Mouse (Mus musculus): ENCODE measurements around the gene Nipsnap1. TPM values are rescaled to one million over a fixed set of nuclear protein-coding genes. Genes with fewer than 3 reads are reported as not detected.

Nipsnap1 gene
- polyA plus RNA-seq (2012; ENCODE audit: insufficient read depth, insufficient read length, low replicate concordance, missing spikeins): not detected in 2 replicates

- Histone ChIP-seq H3K27ac (ENCODE audit: insufficient read depth, low read depth, low read length) (no peak within 1 kb of the TSS), H3K4me1 (ENCODE audit: control insufficient read depth, insufficient read depth, low read length) (peaks cover 8% of the 10 kb centered on the region), H3K4me3 (ENCODE audit: insufficient read depth, low read depth, low read length) (peak within 1 kb of the TSS; percentile 92)
- TF ChIP-seq CTCF (IDR thresholded peaks at IDR 0.05; ENCODE audit: insufficient read depth, low read depth, low read length) (no peak), POLR2A (IDR thresholded peaks at IDR 0.05; ENCODE audit: insufficient read depth, low read depth, low read length) (peak; percentile 49)
- WGBS: under 1% methylated on average over 30 of the region's 30 CpGs
Measured at GRCm38 (mm10) chr11:4873755-4874475, at the start of gene Nipsnap1. TSS of gene Nipsnap1 (plus strand) at chr11:4873951.

GRCm38 (mm10) chr11:4826152-4826778, 47.5 kb upstream of the Nipsnap1 start:
- TF ChIP-seq CTCF (IDR thresholded peaks at IDR 0.05; ENCODE audit: insufficient read depth, low read depth, low read length) (no peak), POLR2A (IDR thresholded peaks at IDR 0.05; ENCODE audit: insufficient read depth, low read depth, low read length) (no peak)
- H3K27ac ChIP-seq (ENCODE audit: insufficient read depth, low read depth, low read length): no peak overlapping the region
- WGBS: 93% methylated on average over 3 of the region's 3 CpGs
- H3K4me3 ChIP-seq (ENCODE audit: insufficient read depth, low read depth, low read length): no peak overlapping the region
- no peaks in the 10 kb centered on the region for H3K4me1 ChIP-seq (ENCODE audit: control insufficient read depth, insufficient read depth, low read length)

- Histone ChIP-seq H3K27ac (ENCODE audit: insufficient read depth, low read depth, low read length) (no peak overlapping the region), H3K4me3 (ENCODE audit: insufficient read depth, low read depth, low read length) (no peak overlapping the region), H3K4me1 (ENCODE audit: control insufficient read depth, insufficient read depth, low read length) (no peaks in the 10 kb centered on the region)
- TF ChIP-seq CTCF (IDR thresholded peaks at IDR 0.05; ENCODE audit: insufficient read depth, low read depth, low read length) (no peak), POLR2A (IDR thresholded peaks at IDR 0.05; ENCODE audit: insufficient read depth, low read depth, low read length) (no peak)
Measured at GRCm38 (mm10) chr11:4827340-4827739, 46.4 kb upstream of the Nipsnap1 start.

- no peak for TF ChIP-seq POLR2A (IDR thresholded peaks at IDR 0.05; ENCODE audit: insufficient read depth, low read depth, low read length)
- no peak for TF ChIP-seq CTCF (IDR thresholded peaks at IDR 0.05; ENCODE audit: insufficient read depth, low read depth, low read length)
- WGBS: 88% methylated on average over 2 of the region's 2 CpGs
- Histone ChIP-seq H3K27ac (ENCODE audit: insufficient read depth, low read depth, low read length) (no peak overlapping the region), H3K4me1 (ENCODE audit: control insufficient read depth, insufficient read depth, low read length) (no peaks in the 10 kb centered on the region), H3K4me3 (ENCODE audit: insufficient read depth, low read depth, low read length) (no peak overlapping the region)
Measured at GRCm38 (mm10) chr11:4827916-4828315, 45.8 kb upstream of the Nipsnap1 start.

GRCm38 (mm10) chr11:4831066-4831465, 42.7 kb upstream of the Nipsnap1 start:
- TF ChIP-seq POLR2A (IDR thresholded peaks at IDR 0.05; ENCODE audit: insufficient read depth, low read depth, low read length) (no peak), CTCF (IDR thresholded peaks at IDR 0.05; ENCODE audit: insufficient read depth, low read depth, low read length) (no peak)
- Histone ChIP-seq H3K4me1 (ENCODE audit: control insufficient read depth, insufficient read depth, low read length) (no peaks in the 10 kb centered on the region), H3K27ac (ENCODE audit: insufficient read depth, low read depth, low read length) (no peak overlapping the region), H3K4me3 (ENCODE audit: insufficient read depth, low read depth, low read length) (no peak overlapping the region)

- no peak for TF ChIP-seq CTCF (IDR thresholded peaks at IDR 0.05; ENCODE audit: insufficient read depth, low read depth, low read length)
- TF ChIP-seq POLR2A (IDR thresholded peaks at IDR 0.05; ENCODE audit: insufficient read depth, low read depth, low read length): no peak
- H3K4me3 ChIP-seq (ENCODE audit: insufficient read depth, low read depth, low read length): no peak overlapping the region
- H3K27ac ChIP-seq (ENCODE audit: insufficient read depth, low read depth, low read length): no peak overlapping the region
- WGBS: 78% methylated on average over 3 of the region's 3 CpGs
- H3K4me1 ChIP-seq (ENCODE audit: control insufficient read depth, insufficient read depth, low read length): no peaks in the 10 kb centered on the region
Measured at GRCm38 (mm10) chr11:4833295-4833939, 40.3 kb upstream of the Nipsnap1 start.

- Histone ChIP-seq H3K4me1 (ENCODE audit: control insufficient read depth, insufficient read depth, low read length) (no peaks in the 10 kb centered on the region), H3K4me3 (ENCODE audit: insufficient read depth, low read depth, low read length) (no peak overlapping the region), H3K27ac (ENCODE audit: insufficient read depth, low read depth, low read length) (no peak overlapping the region)
- TF ChIP-seq POLR2A (IDR thresholded peaks at IDR 0.05; ENCODE audit: insufficient read depth, low read depth, low read length) (no peak), CTCF (IDR thresholded peaks at IDR 0.05; ENCODE audit: insufficient read depth, low read depth, low read length) (no peak)
- 83% methylated on average over 6 of the region's 6 CpGs for WGBS
Measured at GRCm38 (mm10) chr11:4835436-4835835, 38.3 kb upstream of the Nipsnap1 start.

GRCm38 (mm10) chr11:4836755-4837154, 37.0 kb upstream of the Nipsnap1 start:
- Histone ChIP-seq H3K4me3 (ENCODE audit: insufficient read depth, low read depth, low read length) (no peak overlapping the region), H3K27ac (ENCODE audit: insufficient read depth, low read depth, low read length) (no peak overlapping the region), H3K4me1 (ENCODE audit: control insufficient read depth, insufficient read depth, low read length) (no peaks in the 10 kb centered on the region)
- WGBS: 59% methylated on average over 6 of the region's 6 CpGs
- TF ChIP-seq CTCF (IDR thresholded peaks at IDR 0.05; ENCODE audit: insufficient read depth, low read depth, low read length) (no peak), POLR2A (IDR thresholded peaks at IDR 0.05; ENCODE audit: insufficient read depth, low read depth, low read length) (no peak)

- H3K4me3 ChIP-seq (ENCODE audit: insufficient read depth, low read depth, low read length): no peak overlapping the region
- WGBS: 48% methylated on average over 5 of the region's 5 CpGs
- TF ChIP-seq POLR2A (IDR thresholded peaks at IDR 0.05; ENCODE audit: insufficient read depth, low read depth, low read length): no peak
- no peak for TF ChIP-seq CTCF (IDR thresholded peaks at IDR 0.05; ENCODE audit: insufficient read depth, low read depth, low read length)
- no peaks in the 10 kb centered on the region for H3K4me1 ChIP-seq (ENCODE audit: control insufficient read depth, insufficient read depth, low read length)
- no peak overlapping the region for H3K27ac ChIP-seq (ENCODE audit: insufficient read depth, low read depth, low read length)
Measured at GRCm38 (mm10) chr11:4837342-4837741, 36.4 kb upstream of the Nipsnap1 start.

All from olfactory bulb, adult 2 months (tissue).